Mouse (Mus musculus): Measurements from ENCODE around the gene 5530401A14Rik.

GRCm38 (mm10) chr11:81816531-81816930 lies 43.9 kb upstream of the 5530401A14Rik start:
- TF ChIP-seq CTCF (IDR thresholded peaks at IDR 0.05 in 2 of 3, conservative IDR thresholded peaks at IDR 0.05 in 1 of 3; ENCODE audit: control insufficient read depth in 1 of 3, insufficient read depth in 1 of 3, low read depth in 2 of 3, low read length in 3 of 3, poor library complexity in 1 of 3, severe bottlenecking in 1 of 3), result no peak
- TF ChIP-seq HCFC1 (IDR thresholded peaks at IDR 0.05; ENCODE audit: low read depth, low read length), result no peak
- TF ChIP-seq USF1 (IDR thresholded peaks at IDR 0.05; ENCODE audit: low read depth, low read length), result no peak
- TF ChIP-seq MXI1 (IDR thresholded peaks at IDR 0.05; ENCODE audit: low read depth, low read length), result no peak
- no peak for TF ChIP-seq ZMIZ1 (IDR thresholded peaks at IDR 0.05; ENCODE audit: low read depth, low read length)
- TF ChIP-seq MYC (IDR thresholded peaks at IDR 0.05; ENCODE audit: low read depth, low read length), result no peak
- TF ChIP-seq UBTF (IDR thresholded peaks at IDR 0.05; ENCODE audit: borderline replicate concordance, insufficient read depth, low read depth, low read length), result no peak
- TF ChIP-seq MEF2A (IDR thresholded peaks at IDR 0.05; ENCODE audit: extremely low read depth, insufficient replicate concordance, low read depth, low read length, poor library complexity, severe bottlenecking), result no peak
- no peak for TF ChIP-seq EP300 (IDR thresholded peaks at IDR 0.05; ENCODE audit: low read depth in 1 of 2, low read length in 2 of 2)
- TF ChIP-seq GABPA (IDR thresholded peaks at IDR 0.05; ENCODE audit: low read depth, low read length), result no peak
